Mouse (Mus musculus) cerebellum, postnatal 10 days (tissue): ENCODE results near the gene Birc5.

Experiments
- DNase-seq, 2 experiments: peaks; one replicate each; pipeline ENCODE4 v3.0.0; 2021; ENCODE audit warnings: mixed read lengths in 2 of 2

The Birc5 gene

DNA sequence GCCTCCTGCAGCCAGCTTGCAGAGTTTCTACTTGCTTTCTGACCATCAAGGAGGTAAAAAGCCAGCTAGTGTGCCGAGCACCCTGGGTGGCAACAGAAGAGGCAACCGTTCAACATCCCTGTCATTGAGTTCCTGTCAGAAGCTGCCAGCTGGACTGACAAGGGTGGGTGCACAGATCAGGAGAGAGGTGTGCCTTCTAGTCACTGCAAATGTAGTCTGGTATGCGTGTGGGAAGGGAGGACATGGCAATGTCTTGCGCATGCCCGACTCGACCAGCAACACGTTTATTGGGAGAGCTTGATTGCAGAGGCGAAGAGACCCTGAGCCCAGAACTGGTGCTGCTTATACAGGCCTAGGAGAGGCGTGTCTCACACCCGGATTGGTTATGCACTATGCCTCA, 8.4 kb downstream of the Birc5 start:
- DNase-seq = no peak

GRCm38 (mm10) chr11:117858392-117858791, 9.3 kb downstream of the Birc5 start:
- peak in 1 of 2 experiments; percentile 28 for DNase-seq

- no peak for DNase-seq
Measured at GRCm38 (mm10) chr11:117860601-117861000, 11.6 kb downstream of the Birc5 start, which contains the start of gene Tmem235. TSS of gene Tmem235 (plus strand) at chr11:117860752.

GRCm38 (mm10) chr11:117863174-117863856, 14.3 kb downstream of the Birc5 start:
- DNase-seq = no peak

DNA sequence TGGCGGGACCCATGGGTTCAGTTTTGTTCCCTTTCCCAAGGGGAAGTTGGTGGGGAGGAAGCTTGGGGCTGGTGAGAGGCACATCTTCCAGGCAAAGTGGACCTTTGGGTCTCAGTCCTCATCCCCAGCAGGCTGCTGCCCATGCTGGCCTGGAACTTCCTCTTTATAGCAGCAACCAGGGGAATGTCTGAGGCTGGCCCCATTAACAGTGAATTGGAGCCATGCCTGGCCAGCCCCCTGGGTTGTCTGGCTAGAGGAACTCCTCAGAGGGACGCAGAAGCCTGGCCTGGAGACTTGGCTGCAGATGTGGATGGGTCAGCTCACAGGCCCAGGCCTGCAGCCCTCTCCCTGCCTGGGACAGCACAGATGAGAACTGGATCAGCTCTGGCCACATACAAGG, 15.8 kb downstream of the Birc5 start:
- DNase-seq = no peak

DNA sequence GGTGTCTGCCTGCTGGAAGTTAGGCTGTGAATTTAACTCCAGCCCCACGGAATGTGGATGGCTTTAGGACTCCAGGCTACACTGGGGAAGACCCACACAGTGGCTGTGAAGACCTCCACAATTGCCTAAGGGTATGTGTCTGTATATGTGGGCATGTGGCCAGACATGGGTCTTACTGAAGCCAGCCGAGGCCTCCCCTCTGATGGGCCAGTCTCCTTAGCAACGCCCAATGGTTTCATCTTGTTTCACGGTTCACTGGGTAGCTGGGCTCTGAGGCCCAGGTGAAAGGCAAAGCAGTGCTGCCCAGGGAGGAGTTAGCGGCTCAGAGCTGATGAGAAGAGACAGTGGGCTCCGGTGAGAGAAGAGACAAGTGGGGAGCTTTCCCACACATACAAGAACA, 16.9 kb downstream of the Birc5 start:
- DNase-seq = peak; percentile 53 to 54

DNA sequence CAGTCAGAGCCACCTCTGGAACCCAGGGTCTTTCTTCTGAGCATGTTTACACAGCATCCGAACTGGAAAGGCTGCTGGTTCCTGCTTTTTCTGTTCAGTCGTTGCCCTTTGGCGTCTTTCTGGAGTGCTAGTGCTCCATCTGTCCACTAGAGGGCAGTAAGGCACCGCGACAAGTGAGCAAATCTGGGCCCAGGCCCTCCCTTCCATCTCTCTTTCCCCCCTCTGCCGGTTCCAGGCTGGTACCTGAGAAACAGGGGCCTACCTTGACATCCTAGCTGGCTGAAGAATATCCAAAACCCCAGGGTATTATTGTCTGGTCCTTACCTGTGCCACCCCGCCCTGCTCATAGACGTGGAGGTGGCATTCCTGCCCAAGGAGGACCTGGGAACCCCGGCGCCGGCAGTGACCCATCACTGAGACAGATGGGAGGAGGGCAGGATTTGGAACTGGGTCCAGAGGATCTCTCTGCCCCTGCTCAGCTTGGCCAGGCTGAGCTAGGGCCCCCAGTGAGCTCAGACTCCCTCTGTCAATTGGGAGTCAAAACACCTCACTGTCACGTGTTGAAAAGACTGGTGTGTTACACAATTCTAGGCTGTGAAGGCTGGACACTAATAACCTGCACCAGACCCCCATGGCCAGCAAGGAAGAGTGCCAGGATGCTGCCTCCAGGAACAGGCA, 21.8 kb downstream of the Birc5 start:
- DNase-seq = peak; percentile 88 to 93

DNA sequence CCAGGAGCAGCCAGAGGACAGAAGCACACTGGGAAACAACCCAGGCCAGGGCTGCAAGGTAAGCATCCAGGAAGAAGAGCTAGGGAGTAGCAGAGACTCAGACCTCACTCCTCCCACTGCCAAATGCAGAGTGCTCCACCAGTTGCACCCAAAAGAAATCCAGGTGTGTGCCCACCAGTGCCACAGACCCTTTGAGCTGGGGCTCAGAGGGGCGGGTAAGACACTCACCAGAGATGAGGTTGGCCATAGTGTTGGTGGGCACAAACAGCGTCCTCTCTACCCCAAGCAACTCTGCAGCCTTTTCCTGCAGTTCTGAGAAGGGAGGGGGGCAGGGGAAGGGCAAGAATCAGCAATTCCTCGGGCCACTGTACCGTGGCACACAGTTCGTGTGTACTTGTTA, 22.3 kb downstream of the Birc5 start:
- DNase-seq = no peak

DNA sequence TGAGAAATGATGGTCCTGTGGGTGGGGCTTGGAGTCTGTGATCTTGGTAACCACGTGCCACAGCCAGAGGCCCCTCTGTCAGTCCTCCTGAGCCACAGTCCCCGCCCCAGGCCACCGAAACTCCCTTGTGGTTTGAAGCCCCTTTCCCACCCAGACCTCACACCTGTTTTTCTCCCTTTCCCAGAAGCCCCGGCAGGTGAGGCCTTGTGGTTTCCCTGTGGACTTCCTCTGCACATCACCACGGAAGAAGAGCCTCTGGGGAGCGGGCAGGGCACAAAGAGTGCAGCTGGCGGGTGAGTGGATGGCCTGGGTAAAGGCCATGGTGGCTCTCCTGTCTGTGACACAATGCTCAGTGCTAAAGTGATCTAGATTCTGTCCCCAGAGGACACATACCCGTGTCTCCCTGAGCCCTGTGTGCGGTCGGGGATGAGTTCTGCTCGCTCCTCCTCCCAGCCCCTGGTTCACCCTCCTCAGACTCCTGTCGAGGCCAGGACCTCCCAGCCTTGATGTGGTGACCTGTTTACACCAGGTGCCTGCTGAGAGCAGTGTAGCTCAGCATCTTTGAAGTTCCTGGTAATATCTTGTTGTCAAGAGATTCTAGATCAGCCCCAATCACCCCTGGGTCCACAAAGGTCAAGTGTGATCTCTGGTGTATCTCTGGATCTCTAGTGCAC, 23.0 kb downstream of the Birc5 start:
- no peak for DNase-seq

GRCm38 (mm10) chr11:117872861-117873608, 24.0 kb downstream of the Birc5 start, which contains the start of gene Tha1:
TSS of gene Tha1 (minus strand) at chr11:117873481.
- peak; percentile 88 to 91 for DNase-seq

DNA sequence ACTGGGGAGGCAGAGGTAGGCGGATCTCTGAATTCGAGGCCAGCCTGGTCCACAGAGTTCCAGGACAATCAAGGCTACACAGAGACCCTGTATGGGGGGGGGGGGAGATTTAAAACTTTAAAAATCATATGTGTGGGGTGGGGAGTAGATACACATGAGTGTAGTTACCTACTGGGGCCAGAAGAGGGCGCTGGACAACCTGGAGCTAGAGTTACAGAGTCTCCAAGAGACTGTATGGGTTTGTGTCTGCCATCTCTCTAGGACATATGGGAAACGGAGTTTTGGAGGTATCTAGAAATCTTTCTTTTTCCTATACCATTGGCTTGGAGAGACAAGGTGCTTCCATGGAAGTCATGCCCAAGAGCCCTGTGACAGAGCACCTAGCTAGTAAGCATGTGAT, 25.4 kb downstream of the Birc5 start:
- DNase-seq = peak; percentile 46 to 54

DNA sequence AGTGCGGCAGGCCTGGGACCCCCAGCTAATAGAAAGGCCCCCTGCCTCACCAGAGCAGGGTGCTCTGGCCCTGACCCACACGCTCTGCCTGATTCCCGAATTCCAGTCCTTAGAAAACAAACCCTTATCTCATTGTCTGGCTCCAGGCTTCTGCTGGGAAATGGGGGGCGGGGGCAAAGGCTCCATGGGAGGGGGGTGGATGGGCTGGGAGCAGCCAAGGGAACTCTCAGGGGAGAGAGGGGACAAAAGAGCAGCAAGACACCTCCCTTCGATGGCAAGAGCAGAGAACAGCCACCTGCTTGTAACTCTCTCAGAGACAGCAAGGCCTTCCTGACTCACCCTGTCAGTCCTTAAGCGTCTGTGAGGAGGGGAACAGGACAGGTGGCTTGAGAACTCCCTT, 26.6 kb downstream of the Birc5 start:
- DNase-seq = no peak

DNA sequence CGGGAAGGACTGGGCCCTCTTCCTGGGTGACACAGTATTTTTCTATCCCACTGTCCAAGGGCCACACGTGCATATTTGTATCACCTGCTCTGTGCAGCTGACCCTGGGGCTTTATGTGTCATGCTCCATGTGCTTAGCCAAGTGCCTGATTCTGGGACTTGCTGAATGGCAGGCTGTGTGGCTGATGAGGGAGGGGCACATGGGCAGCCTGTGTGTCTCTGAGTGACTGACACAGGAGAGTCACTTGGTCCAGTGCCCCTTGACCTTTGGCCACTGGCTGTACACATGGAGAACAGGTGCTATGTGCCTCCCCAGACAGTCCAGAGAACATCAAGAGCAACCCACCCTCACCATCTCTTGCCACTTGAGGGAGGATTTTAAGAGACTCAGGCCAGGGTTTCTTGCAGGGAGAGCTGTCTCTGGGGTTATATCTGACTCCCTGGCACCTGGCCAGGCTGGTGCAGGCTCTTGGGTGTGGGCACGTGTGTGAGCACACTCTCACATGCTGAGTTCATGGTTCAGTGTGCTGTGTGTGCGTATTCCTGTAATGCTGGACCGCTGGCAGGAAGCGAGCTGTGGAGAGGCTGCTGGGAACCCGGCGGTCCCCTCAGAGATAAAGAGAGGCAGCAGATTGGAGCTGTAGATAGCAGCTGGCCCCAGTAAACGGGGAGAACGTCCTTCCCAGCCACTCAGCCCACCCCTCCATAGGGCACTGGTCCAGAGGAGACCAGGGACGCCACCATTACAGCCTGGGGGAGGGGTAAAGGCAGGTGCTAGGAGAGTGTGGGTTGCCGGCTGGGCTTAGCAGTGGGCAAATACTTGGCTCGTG, 29.1 kb downstream of the Birc5 start:
- peak; percentile 86 to 88 for DNase-seq

- DNase-seq = peak; percentile 59 to 62
Measured at GRCm38 (mm10) chr11:117878892-117879291, 29.8 kb downstream of the Birc5 start.

DNA sequence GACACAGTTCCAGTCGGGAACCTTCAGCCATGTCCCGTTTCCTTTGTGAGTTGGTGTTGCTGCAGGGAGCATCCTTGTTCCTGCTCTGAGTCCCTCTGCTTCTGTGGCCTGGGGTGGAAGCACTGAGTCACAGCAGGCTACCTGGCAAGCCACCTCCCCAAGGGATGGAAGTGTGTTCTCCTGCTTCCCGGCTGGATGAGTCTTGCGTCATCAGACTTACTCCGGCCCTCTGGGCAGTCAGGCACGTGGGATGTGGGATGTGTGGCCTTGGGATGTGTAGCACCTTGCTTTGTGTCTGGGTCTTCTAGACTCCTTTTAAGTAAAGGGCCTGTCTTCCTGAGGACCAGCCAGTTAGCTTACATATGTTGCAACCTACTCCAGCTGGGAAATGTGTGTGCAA, 30.6 kb downstream of the Birc5 start:
- DNase-seq = peak; percentile 38 to 47

DNA sequence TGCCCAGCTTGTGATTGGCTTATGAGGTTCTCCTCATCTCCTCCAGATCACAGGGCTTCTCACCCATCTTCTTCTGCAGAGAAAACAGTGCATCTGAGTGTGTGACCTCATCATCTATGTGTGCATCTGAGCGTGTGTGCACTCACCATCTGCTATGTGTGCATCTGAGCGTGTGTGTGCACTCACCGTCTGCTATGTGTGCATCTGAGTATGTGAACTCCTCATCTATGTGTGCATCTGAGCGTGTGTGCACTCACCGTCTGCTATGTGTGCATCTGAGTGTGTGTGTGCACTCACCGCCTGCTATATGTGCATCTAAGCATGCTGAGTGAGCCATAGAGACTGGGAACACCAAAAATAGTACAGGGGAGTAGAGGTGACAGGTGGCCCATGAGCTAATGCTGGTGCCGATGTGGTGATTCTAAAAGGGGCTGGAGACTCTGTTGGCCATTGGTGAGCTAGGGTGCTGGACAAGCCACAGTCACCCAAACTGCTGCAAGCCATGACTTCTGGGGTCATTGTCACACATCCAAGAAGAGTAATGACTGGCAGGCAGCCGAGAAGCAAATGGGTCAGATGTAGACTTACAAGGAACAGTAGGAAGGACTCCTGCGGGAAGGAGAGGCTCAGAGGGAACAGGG, 31.4 kb downstream of the Birc5 start:
- peak; percentile 63 to 64 for DNase-seq

- peak in 1 of 2 experiments; percentile 34 for DNase-seq
Measured at GRCm38 (mm10) chr11:117880977-117881358, 31.9 kb downstream of the Birc5 start.

DNA sequence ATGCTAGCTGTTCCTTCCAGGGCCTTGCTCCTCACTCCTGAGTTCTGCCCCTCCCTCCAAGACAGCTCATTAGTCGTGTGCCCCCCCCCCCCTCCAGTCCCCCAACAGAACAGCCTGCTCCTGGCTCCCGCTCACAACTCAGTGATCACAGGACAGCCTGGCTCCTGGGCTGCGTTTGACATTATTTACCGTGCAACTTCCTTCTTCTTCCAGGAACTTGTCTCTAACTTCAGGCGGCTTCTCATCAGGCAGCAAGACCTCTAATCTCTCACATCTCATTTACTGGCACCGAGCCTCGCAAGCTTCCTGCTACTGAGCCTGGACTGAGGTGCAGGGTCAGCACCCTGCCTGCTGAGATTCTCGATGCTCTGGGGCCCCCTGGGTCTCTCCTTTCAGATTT, 32.7 kb downstream of the Birc5 start:
- DNase-seq = peak in 1 of 2 experiments; percentile 46

GRCm38 (mm10) chr11:117882208-117882607, 33.2 kb downstream of the Birc5 start:
- DNase-seq = peak; percentile 57 to 65

DNA sequence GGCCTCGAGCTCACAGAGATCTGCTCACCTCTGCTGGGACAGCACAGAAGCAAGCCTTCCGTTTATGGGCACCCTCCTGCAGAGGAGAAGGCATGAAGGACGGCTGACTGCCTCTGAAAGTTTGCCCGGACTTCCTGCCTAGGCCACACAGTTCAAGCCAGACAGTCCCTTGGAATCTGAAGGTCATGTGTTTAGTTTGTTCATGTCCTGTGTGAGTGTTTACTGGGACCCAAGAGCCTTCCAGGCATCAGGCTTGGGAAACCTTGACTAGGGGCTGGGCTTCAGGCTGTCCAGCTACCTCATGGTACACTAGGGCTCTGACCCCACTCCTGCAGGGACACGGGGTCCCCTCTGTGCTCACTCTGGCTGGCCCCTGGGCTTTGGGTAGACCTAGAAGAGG, 36.9 kb downstream of the Birc5 start:
- DNase-seq = no peak

- no peak for DNase-seq
Measured at GRCm38 (mm10) chr11:117888168-117888852, 39.3 kb downstream of the Birc5 start.
